Mouse (Mus musculus) small intestine, adult 2 months (tissue): Measurements from ENCODE around the gene Pou5f1. TPM values are rescaled to one million over a fixed set of nuclear protein-coding genes. Genes with fewer than 3 reads are reported as not detected.

ENCODE experiments used
- H3K27ac ChIP-seq: fragments of 200-500 bp; 2 replicates; pipeline ENCODE4 v1.5.1; 2012; ENCODE audit warnings: low read depth, low read length, control low read depth, inconsistent platforms; ENCODE audit not compliant: insufficient read depth
- H3K27me3 ChIP-seq: fragments of 200-500 bp; 2 replicates; pipeline ENCODE4 v1.6.1; 2012; ENCODE audit warnings: mild to moderate bottlenecking, moderate library complexity, low read length, inconsistent platforms; ENCODE audit not compliant: control insufficient read depth, insufficient read depth
- H3K36me3 ChIP-seq: fragments of 200-500 bp; 2 replicates; pipeline ENCODE4 v1.6.1; 2012; ENCODE audit warnings: mild to moderate bottlenecking, low read length, control low read depth, inconsistent platforms; ENCODE audit not compliant: control insufficient read depth, insufficient read depth
- H3K4me1 ChIP-seq: fragments of 200-500 bp; 2 replicates; pipeline ENCODE4 v1.6.1; 2012; ENCODE audit warnings: low read length, inconsistent platforms, mixed read lengths; ENCODE audit not compliant: control insufficient read depth, insufficient read depth, insufficient read length
- H3K4me3 ChIP-seq: fragments of 200-500 bp; 2 replicates; pipeline ENCODE4 v1.5.1; 2012; ENCODE audit warnings: low read depth, mild to moderate bottlenecking, control low read depth, inconsistent platforms, low read length, moderate library complexity
- CTCF ChIP-seq: fragments of 200-500 bp; IDR thresholded peaks from 2 replicates; pipeline ENCODE4 v1.5.1; 2012; ENCODE audit warnings: low read depth, mild to moderate bottlenecking, control low read depth, inconsistent platforms, low read length, moderate library complexity, mixed read lengths; ENCODE audit not compliant: insufficient replicate concordance, insufficient read length; ENCODE audit errors: extremely low read depth
- POLR2A ChIP-seq: fragments of 200-500 bp; IDR thresholded peaks from 2 replicates; pipeline ENCODE4 v1.6.1; 2012; ENCODE audit warnings: low read depth, mild to moderate bottlenecking, control low read depth, inconsistent platforms, low read length, moderate library complexity
- WGBS: fragments of 180-500 bp; shearing (Covaris S2); methylation state at CpG from one replicate; pipeline ENCODE4 v1.1.7; 2018; 5-methylcytosine and 5-hydroxymethylcytosine counted together
- polyA plus RNA-seq: library from polyadenylated mRNA; depleted of rRNA; stranded (reverse); fragments of >200 nt; gene quantifications from 2 replicates; pipeline ENCODE4 v1.2.3, GENCODE M21; 2012

Gene Pou5f1
- polyA plus RNA-seq, 1 experiment, result not detected

DNA sequence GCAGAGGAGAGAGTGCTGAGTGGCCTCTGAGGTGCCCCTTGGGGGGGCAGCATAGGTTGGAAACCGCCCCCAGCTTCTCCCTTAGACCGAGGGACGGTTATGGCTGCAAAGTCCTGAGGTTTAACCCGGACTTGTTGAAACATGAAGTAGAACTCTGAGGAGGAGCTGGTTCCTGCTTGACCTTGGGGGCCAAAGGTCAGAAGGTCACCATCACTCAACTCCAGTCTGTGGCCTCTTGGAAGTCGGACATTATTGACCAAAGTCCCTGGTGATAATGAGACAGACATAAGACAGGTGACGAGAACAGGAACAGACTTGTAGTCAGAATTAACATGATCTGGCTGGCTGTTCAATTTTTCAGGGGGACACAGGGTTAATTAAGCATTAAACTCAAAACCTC is 8.9 kb downstream of the Pou5f1 start:
- 60% methylated on average over 6 of the region's 6 CpGs for WGBS
- H3K27ac ChIP-seq, result no peak overlapping the region
- no peaks in the 10 kb centered on the region for H3K36me3 ChIP-seq
- TF ChIP-seq POLR2A (no peak), CTCF (no peak)
- no peak overlapping the region for H3K4me3 ChIP-seq
- no peaks in the 10 kb centered on the region for H3K27me3 ChIP-seq
- H3K4me1 ChIP-seq, result peaks cover 7% of the 10 kb centered on the region

DNA sequence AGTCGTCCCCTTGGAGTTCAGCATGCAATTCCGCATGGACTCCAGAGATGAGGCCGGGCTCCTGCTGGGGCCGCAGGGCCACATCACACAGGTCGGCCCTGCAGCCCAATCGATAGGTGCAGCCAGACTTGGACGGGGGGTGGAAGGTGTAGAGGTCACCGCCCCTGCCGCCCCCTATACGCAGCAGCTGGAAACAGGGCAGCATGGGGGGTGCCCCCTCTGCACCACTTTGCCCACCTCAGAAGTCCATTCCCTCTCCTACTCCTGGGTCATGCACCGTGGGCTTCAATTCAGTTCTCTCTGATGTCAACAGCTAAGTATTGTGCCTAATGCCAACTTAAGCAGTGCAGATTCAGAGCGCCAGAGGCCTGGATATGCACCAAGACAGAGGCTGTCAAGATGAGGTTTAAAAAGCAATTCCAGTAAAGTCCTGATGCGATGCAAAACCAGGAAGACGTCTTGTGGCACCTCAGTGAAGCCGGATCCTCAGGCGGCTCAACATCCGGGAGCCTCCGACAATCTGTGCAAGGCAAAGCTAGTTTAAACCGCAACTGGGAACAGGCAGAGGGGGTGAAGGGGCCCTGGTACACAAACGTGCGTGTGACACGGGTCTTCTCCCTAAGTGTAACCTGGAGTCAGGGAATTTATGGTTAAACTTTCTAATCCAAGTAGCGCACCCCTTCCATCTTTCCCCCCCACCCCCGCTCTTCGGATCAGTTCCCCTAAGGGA is 10.3 kb downstream of the Pou5f1 start:
- no peaks in the 10 kb centered on the region for H3K27me3 ChIP-seq
- H3K4me3 ChIP-seq, result peak overlapping the region; percentile 77
- peaks cover 7% of the 10 kb centered on the region for H3K4me1 ChIP-seq
- H3K36me3 ChIP-seq, result no peaks in the 10 kb centered on the region
- no peak overlapping the region for H3K27ac ChIP-seq
- TF ChIP-seq CTCF (no peak), POLR2A (no peak)
- 6% methylated on average over 25 of the region's 25 CpGs for WGBS

DNA sequence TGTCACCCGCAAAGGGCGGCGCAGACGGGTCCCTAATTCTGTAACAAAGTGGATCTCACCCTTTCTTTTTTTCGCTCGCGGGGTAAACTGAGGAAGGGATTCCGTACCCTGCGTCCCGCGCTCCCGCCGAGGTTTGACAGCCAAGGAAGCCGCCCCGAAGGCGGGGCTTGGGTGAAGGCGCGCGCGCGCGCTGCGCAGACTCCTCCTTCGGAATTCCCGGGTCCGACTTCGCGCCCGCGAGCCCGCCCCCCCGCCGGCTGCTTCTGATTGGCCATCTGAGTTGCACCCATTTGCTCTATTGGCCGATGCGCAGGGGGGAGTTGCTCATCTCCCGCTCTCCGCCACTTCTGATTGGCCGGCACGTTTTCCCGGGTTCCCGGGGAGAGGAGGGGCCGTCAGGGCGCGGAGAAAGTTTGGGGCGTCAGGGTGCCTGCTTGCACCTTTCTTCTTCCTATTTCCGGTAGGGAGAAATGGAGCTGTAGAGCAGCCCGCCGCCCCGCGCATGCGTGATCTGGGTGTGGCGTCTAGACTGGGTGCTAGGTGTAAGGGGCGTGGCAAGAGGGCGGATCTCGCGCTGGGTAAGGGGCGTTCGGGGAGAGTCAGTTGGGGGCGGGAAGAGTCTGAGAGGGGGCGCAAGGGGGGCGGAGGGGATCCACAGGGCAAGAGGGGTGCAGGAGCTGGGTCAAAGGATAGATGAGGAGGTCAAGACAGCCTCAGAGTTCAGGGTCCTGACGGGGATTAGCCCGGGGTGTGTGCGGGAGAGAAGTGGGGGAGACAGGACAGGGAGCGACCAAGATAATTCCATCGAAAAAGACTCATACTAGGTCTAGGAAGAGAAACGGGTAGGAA is 11.1 kb downstream of the Pou5f1 start, which contains the start of the genes Tcf19 and Cchcr1:
Tcf19 (minus strand) TSS at position 173 of the 849 bp plus-strand sequence.
Cchcr1 (plus strand) TSS at position 449 of the 849 bp plus-strand sequence.
- Histone ChIP-seq H3K27ac (no peak within 1 kb of the TSS), H3K27me3 (no peaks in the 10 kb centered on the region), H3K36me3 (no peaks in the 10 kb centered on the region), H3K4me1 (peaks cover 7% of the 10 kb centered on the region), H3K4me3 (peak within 1 kb of the TSS; percentile 77)
- no peak for TF ChIP-seq CTCF
- no peak for TF ChIP-seq POLR2A
- under 1% methylated on average over 66 of the region's 67 CpGs for WGBS

DNA sequence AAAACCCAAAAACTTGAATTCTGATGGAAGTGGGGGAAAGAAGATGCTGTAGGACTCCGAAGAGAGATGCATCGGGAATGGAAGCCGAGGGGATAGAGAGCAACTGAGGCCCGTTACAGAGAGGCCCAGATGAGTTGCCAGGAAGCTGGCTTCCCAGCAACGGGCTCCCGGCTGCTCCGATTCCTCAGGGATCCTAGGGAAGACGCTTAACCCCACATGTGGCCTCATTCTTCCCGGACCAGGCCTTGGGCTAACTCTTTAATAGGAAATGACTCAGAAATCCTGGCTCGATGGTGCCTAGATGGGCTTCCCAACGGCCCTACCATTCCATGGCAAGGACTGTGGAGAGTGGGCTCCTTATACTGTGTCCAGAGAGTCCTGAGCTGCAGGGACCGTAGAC is 11.7 kb downstream of the Pou5f1 start:
- no peak overlapping the region for H3K27ac ChIP-seq

GRCm38 (mm10) chr17:35524354-35524753 is 18.5 kb downstream of the Pou5f1 start:
- 85% methylated on average over 9 of the region's 9 CpGs for WGBS
- no peaks in the 10 kb centered on the region for H3K4me1 ChIP-seq
- H3K27ac ChIP-seq, result no peak overlapping the region
- TF ChIP-seq CTCF (no peak), POLR2A (no peak)
- peaks cover 8% of the 10 kb centered on the region; the same call in 1 of the 2 replicates for H3K36me3 ChIP-seq
- no peak overlapping the region for H3K4me3 ChIP-seq
- H3K27me3 ChIP-seq, result no peaks in the 10 kb centered on the region

More for the DNA sequence above, 11.7 kb downstream of the Pou5f1 start:
- Histone ChIP-seq H3K27me3 (no peaks in the 10 kb centered on the region), H3K4me1 (peaks cover 7% of the 10 kb centered on the region), H3K4me3 (peak overlapping the region; percentile 77), H3K36me3 (no peaks in the 10 kb centered on the region; the same call in 1 of the 2 replicates)
- no peak for TF ChIP-seq CTCF
- 5% methylated on average over 12 of the region's 12 CpGs for WGBS

GRCm38 (mm10) chr17:35526644-35527043 is 20.8 kb downstream of the Pou5f1 start:
- H3K4me3 ChIP-seq, result no peak overlapping the region

GRCm38 (mm10) chr17:35532360-35532759 is 26.5 kb downstream of the Pou5f1 start:
- H3K36me3 ChIP-seq, result peaks cover 4% of the 10 kb centered on the region; the same call in 1 of the 2 replicates

More at GRCm38 (mm10) chr17:35526644-35527043, 20.8 kb downstream of the Pou5f1 start:
- TF ChIP-seq CTCF (no peak), POLR2A (no peak)
- H3K27me3 ChIP-seq, result no peaks in the 10 kb centered on the region
- no peaks in the 10 kb centered on the region for H3K4me1 ChIP-seq
- WGBS, result 70% methylated on average over 8 of the region's 8 CpGs
- H3K27ac ChIP-seq, result no peak overlapping the region
- H3K36me3 ChIP-seq, result peaks cover 8% of the 10 kb centered on the region; the same call in 1 of the 2 replicates

More at GRCm38 (mm10) chr17:35532360-35532759, 26.5 kb downstream of the Pou5f1 start:
- no peaks in the 10 kb centered on the region for H3K27me3 ChIP-seq
- no peaks in the 10 kb centered on the region for H3K4me1 ChIP-seq
- WGBS, result 9% methylated on average over 3 of the region's 3 CpGs
- H3K4me3 ChIP-seq, result no peak overlapping the region
- H3K27ac ChIP-seq, result no peak overlapping the region
- TF ChIP-seq POLR2A, result no peak
- TF ChIP-seq CTCF, result no peak
